Mouse (Mus musculus) erythroblast, adult 5-6 weeks (primary cell): ENCODE data around the gene Plekhg4. TPM values are rescaled to one million over a fixed set of nuclear protein-coding genes. Genes with fewer than 3 reads are reported as not detected.

Experiments
- ATAC-seq: replicated peaks from 2 replicates; pipeline ENCODE4 v1.8.0; 2016; ENCODE audit warnings: moderate number of reproducible peaks, mild to moderate bottlenecking, moderate TSS enrichment, inconsistent platforms; ENCODE audit not compliant: poor library complexity, low FRiP score, severe bottlenecking
- total RNA-seq, 2 experiments: library from RNA; stranded (forward) in 1 of 2; stranded (reverse) in 1 of 2; fragments of 150-400 nt in 1 of 2; fragments of 200-764, 138-1000 nt in 1 of 2; gene quantifications; 2 replicates each; pipeline versions ENCODE4 v1.2.3 to v1.2.4; 2015 to 2017; ENCODE audit warnings: low replicate concordance in 2 of 2

Plekhg4 gene
- total RNA-seq, 2 experiments from 2014 or later, result not detected

GRCm38 (mm10) chr8:105348450-105349095, 24.5 kb upstream of the Plekhg4 start, which contains the start of gene Slc9a5:
TSS of gene Slc9a5 (plus strand) at chr8:105348843.
- no peak for ATAC-seq

GRCm38 (mm10) chr8:105349096-105349771, 23.8 kb upstream of the Plekhg4 start:
- ATAC-seq, result no peak

- ATAC-seq, result no peak
Measured at GRCm38 (mm10) chr8:105350186-105350585, 22.9 kb upstream of the Plekhg4 start.

- no peak for ATAC-seq
Measured at GRCm38 (mm10) chr8:105353583-105354135, 19.4 kb upstream of the Plekhg4 start.

- ATAC-seq, result no peak
Measured at GRCm38 (mm10) chr8:105354549-105354948, 18.5 kb upstream of the Plekhg4 start.

GRCm38 (mm10) chr8:105355179-105356024, 17.7 kb upstream of the Plekhg4 start:
- ATAC-seq, result no peak

- no peak for ATAC-seq
Measured at GRCm38 (mm10) chr8:105356681-105357080, 16.4 kb upstream of the Plekhg4 start.

GRCm38 (mm10) chr8:105359208-105359607, 13.9 kb upstream of the Plekhg4 start:
- no peak for ATAC-seq

- no peak for ATAC-seq
Measured at GRCm38 (mm10) chr8:105359646-105360045, 13.4 kb upstream of the Plekhg4 start.

GRCm38 (mm10) chr8:105361751-105362702, 11.0 kb upstream of the Plekhg4 start:
- no peak for ATAC-seq

GRCm38 (mm10) chr8:105367107-105367506, 6.0 kb upstream of the Plekhg4 start:
- ATAC-seq, result no peak

GRCm38 (mm10) chr8:105372473-105372872, 601 bp upstream of the Plekhg4 start:
- no peak for ATAC-seq

- peak; percentile 56 for ATAC-seq
Measured at GRCm38 (mm10) chr8:105374513-105374966, 1.5 kb downstream of the Plekhg4 start.

- no peak for ATAC-seq
Measured at GRCm38 (mm10) chr8:105378673-105379072, 5.6 kb downstream of the Plekhg4 start.

GRCm38 (mm10) chr8:105380308-105380707, 7.2 kb downstream of the Plekhg4 start:
- ATAC-seq, result no peak

GRCm38 (mm10) chr8:105384070-105384469, 11.0 kb downstream of the Plekhg4 start:
- no peak for ATAC-seq

GRCm38 (mm10) chr8:105387151-105387550, 14.1 kb downstream of the Plekhg4 start:
- no peak; the same call in 1 of the 2 replicates for ATAC-seq

- no peak for ATAC-seq
Measured at GRCm38 (mm10) chr8:105389096-105389495, 16.0 kb downstream of the Plekhg4 start.
